Mouse (Mus musculus) stomach, embryonic 15.5 days (tissue): ENCODE measurements around the gene Egfl8. TPM values are rescaled to one million over a fixed set of nuclear protein-coding genes. Genes with fewer than 3 reads are reported as not detected.
A peak's percentile ranks its signal among the peaks of the same experiment; 100 is the strongest.

ENCODE experiments used
- ATAC-seq: fragments of 200-750 bp; cut with Nextera tagmentation; 2 replicates; pipeline ENCODE4 v1.8.0; 2017; ENCODE audit warnings: low read depth, moderate number of reproducible peaks, moderate TSS enrichment; ENCODE audit not compliant: insufficient read depth, low FRiP score
- H3K27ac ChIP-seq: fragments of 300-500 bp; sonication (generic); 2 replicates; pipeline ENCODE4 v1.5.1; 2015; ENCODE audit warnings: mild to moderate bottlenecking, inconsistent platforms
- H3K27me3 ChIP-seq: fragments of 300-500 bp; sonication (generic); replicated peaks from 2 replicates; pipeline ENCODE4 v1.6.1; 2015; ENCODE audit warnings: inconsistent platforms
- H3K36me3 ChIP-seq: fragments of 300-500 bp; sonication (generic); 2 replicates; pipeline ENCODE4 v1.6.1; 2015; ENCODE audit warnings: inconsistent platforms
- H3K4me1 ChIP-seq: fragments of 300-500 bp; sonication (generic); 2 replicates; pipeline ENCODE4 v1.6.1; 2015; ENCODE audit warnings: inconsistent platforms
- H3K4me2 ChIP-seq: fragments of 300-500 bp; sonication (generic); 2 replicates; pipeline ENCODE4 v1.6.1; 2015; ENCODE audit warnings: mild to moderate bottlenecking, inconsistent platforms
- H3K4me3 ChIP-seq: fragments of 300-500 bp; sonication (generic); replicated peaks from 2 replicates; pipeline ENCODE4 v1.5.1; 2015; ENCODE audit warnings: inconsistent platforms
- H3K9ac ChIP-seq: fragments of 300-500 bp; sonication (generic); 2 replicates; pipeline ENCODE4 v1.6.1; 2015; ENCODE audit warnings: inconsistent platforms
- H3K9me3 ChIP-seq: fragments of 300-500 bp; sonication (generic); 2 replicates; pipeline ENCODE4 v1.6.1; 2016; ENCODE audit warnings: inconsistent platforms
- WGBS: fragments of 180-500 bp; shearing (Covaris S2); methylation state at CpG from one replicate; pipeline ENCODE4 v1.1.7; 2015; 5-methylcytosine and 5-hydroxymethylcytosine counted together
- polyA plus RNA-seq: library from polyadenylated mRNA; unstranded; fragments of >200 nt; fragmentation: Nextera tagmentation; extraction: Ambion mirVana; gene quantifications from 2 replicates; pipeline ENCODE4 v1.2.1, GENCODE M21; 2015

Egfl8 gene
- polyA plus RNA-seq, 1 experiment from 2014 or later = 3.7 TPM

GRCm38 (mm10) chr17:34656666-34657065, 40.9 kb upstream of the Egfl8 start:
- Histone ChIP-seq H3K9me3 (no peaks in the 10 kb centered on the region), H3K27ac (peak overlapping the region; percentile 83; the same call in 1 of the 2 replicates), H3K4me3 (no peak overlapping the region), H3K27me3 (peaks cover 8% of the 10 kb centered on the region; the same call in 1 of the 2 replicates), H3K9ac (no peak overlapping the region), H3K4me2 (no peak overlapping the region), H3K36me3 (peaks cover 10% of the 10 kb centered on the region), H3K4me1 (peaks cover 42% of the 10 kb centered on the region)
- no peak for ATAC-seq
- WGBS = 46% methylated on average over 8 of the region's 8 CpGs

GRCm38 (mm10) chr17:34655581-34655991, 39.8 kb upstream of the Egfl8 start:
- peak; percentile 74 for ATAC-seq
- Histone ChIP-seq H3K4me2 (no peak overlapping the region), H3K9me3 (no peaks in the 10 kb centered on the region), H3K27me3 (peaks cover 8% of the 10 kb centered on the region; the same call in 1 of the 2 replicates), H3K4me3 (no peak overlapping the region), H3K27ac (peak overlapping the region; percentile 83), H3K9ac (no peak overlapping the region), H3K4me1 (peaks cover 31% of the 10 kb centered on the region), H3K36me3 (peaks cover 16% of the 10 kb centered on the region)
- 26% methylated on average over 4 of the region's 4 CpGs for WGBS

GRCm38 (mm10) chr17:34655160-34655559, 39.4 kb upstream of the Egfl8 start:
- 43% methylated on average over 7 of the region's 7 CpGs for WGBS
- no peaks in the 10 kb centered on the region for H3K9me3 ChIP-seq
- ATAC-seq = peak; percentile 4; the same call in 1 of the 2 replicates
- H3K4me3 ChIP-seq = no peak overlapping the region
- H3K27ac ChIP-seq = peak overlapping the region; percentile 83
- H3K36me3 ChIP-seq = peaks cover 16% of the 10 kb centered on the region
- no peak overlapping the region for H3K4me2 ChIP-seq
- no peak overlapping the region for H3K9ac ChIP-seq
- H3K4me1 ChIP-seq = peaks cover 27% of the 10 kb centered on the region
- peaks cover 4% of the 10 kb centered on the region; the same call in 1 of the 2 replicates for H3K27me3 ChIP-seq

- Histone ChIP-seq H3K27ac (peak overlapping the region; percentile 83), H3K4me2 (no peak overlapping the region), H3K9ac (no peak overlapping the region), H3K9me3 (no peaks in the 10 kb centered on the region), H3K4me1 (peaks cover 23% of the 10 kb centered on the region), H3K27me3 (no peaks in the 10 kb centered on the region), H3K4me3 (no peak overlapping the region), H3K36me3 (peaks cover 16% of the 10 kb centered on the region)
- WGBS = 95% methylated on average over 13 of the region's 13 CpGs
- ATAC-seq = no peak
Observed at GRCm38 (mm10) chr17:34654392-34654791, 38.6 kb upstream of the Egfl8 start.

- H3K27me3 ChIP-seq = no peaks in the 10 kb centered on the region
- no peak overlapping the region for H3K9ac ChIP-seq
- no peak overlapping the region for H3K27ac ChIP-seq
- 59% methylated on average over 9 of the region's 9 CpGs for WGBS
- H3K4me1 ChIP-seq = peaks cover 23% of the 10 kb centered on the region
- H3K9me3 ChIP-seq = no peaks in the 10 kb centered on the region
- no peak overlapping the region for H3K4me2 ChIP-seq
- no peak overlapping the region for H3K4me3 ChIP-seq
- peaks cover 16% of the 10 kb centered on the region for H3K36me3 ChIP-seq
- ATAC-seq = no peak
Observed at GRCm38 (mm10) chr17:34653746-34654285, 38.0 kb upstream of the Egfl8 start.

GRCm38 (mm10) chr17:34652985-34653384, 37.2 kb upstream of the Egfl8 start:
- no peak overlapping the region for H3K4me2 ChIP-seq
- H3K27me3 ChIP-seq = no peaks in the 10 kb centered on the region
- WGBS = 86% methylated on average over 8 of the region's 8 CpGs
- H3K4me1 ChIP-seq = peaks cover 29% of the 10 kb centered on the region
- no peak overlapping the region for H3K4me3 ChIP-seq
- H3K9me3 ChIP-seq = no peaks in the 10 kb centered on the region
- no peak overlapping the region for H3K27ac ChIP-seq
- H3K9ac ChIP-seq = no peak overlapping the region
- no peak for ATAC-seq
- peaks cover 16% of the 10 kb centered on the region for H3K36me3 ChIP-seq

GRCm38 (mm10) chr17:34652546-34652945, 36.8 kb upstream of the Egfl8 start:
- no peak overlapping the region for H3K4me3 ChIP-seq
- no peak overlapping the region for H3K4me2 ChIP-seq
- no peak for ATAC-seq
- no peak overlapping the region for H3K27ac ChIP-seq
- peaks cover 33% of the 10 kb centered on the region for H3K4me1 ChIP-seq
- H3K9ac ChIP-seq = no peak overlapping the region
- H3K27me3 ChIP-seq = no peaks in the 10 kb centered on the region
- 85% methylated on average over 10 of the region's 10 CpGs for WGBS
- no peaks in the 10 kb centered on the region for H3K9me3 ChIP-seq
- peaks cover 16% of the 10 kb centered on the region for H3K36me3 ChIP-seq

GRCm38 (mm10) chr17:34651507-34652221, 35.9 kb upstream of the Egfl8 start:
- no peak for ATAC-seq
- Histone ChIP-seq H3K27ac (no peak overlapping the region), H3K36me3 (peaks cover 16% of the 10 kb centered on the region), H3K27me3 (no peaks in the 10 kb centered on the region), H3K9me3 (no peaks in the 10 kb centered on the region), H3K9ac (no peak overlapping the region), H3K4me1 (peaks cover 33% of the 10 kb centered on the region), H3K4me3 (no peak overlapping the region), H3K4me2 (no peak overlapping the region)
- WGBS = 46% methylated on average over 19 of the region's 19 CpGs

GRCm38 (mm10) chr17:34650781-34651180, 35.0 kb upstream of the Egfl8 start:
- 92% methylated on average over 14 of the region's 14 CpGs for WGBS

GRCm38 (mm10) chr17:34649106-34649864, 33.5 kb upstream of the Egfl8 start:
- Histone ChIP-seq H3K36me3 (peaks cover 16% of the 10 kb centered on the region), H3K9ac (no peak overlapping the region)
- WGBS = 81% methylated on average over 18 of the region's 18 CpGs

More at GRCm38 (mm10) chr17:34650781-34651180, 35.0 kb upstream of the Egfl8 start:
- Histone ChIP-seq H3K4me2 (no peak overlapping the region), H3K9me3 (no peaks in the 10 kb centered on the region), H3K27me3 (no peaks in the 10 kb centered on the region), H3K4me3 (no peak overlapping the region), H3K36me3 (peaks cover 16% of the 10 kb centered on the region), H3K9ac (no peak overlapping the region), H3K27ac (no peak overlapping the region), H3K4me1 (peaks cover 36% of the 10 kb centered on the region)
- no peak for ATAC-seq

GRCm38 (mm10) chr17:34648141-34648890, 32.5 kb upstream of the Egfl8 start:
- Histone ChIP-seq H3K9ac (peak overlapping the region; percentile 79; the same call in 1 of the 2 replicates), H3K27ac (no peak overlapping the region), H3K4me1 (peaks cover 26% of the 10 kb centered on the region), H3K9me3 (no peaks in the 10 kb centered on the region), H3K36me3 (peaks cover 16% of the 10 kb centered on the region), H3K4me3 (peak overlapping the region; percentile 72), H3K4me2 (peak overlapping the region; percentile 85), H3K27me3 (no peaks in the 10 kb centered on the region)
- no peak for ATAC-seq
- WGBS = 78% methylated on average over 16 of the region's 16 CpGs

More at GRCm38 (mm10) chr17:34649106-34649864, 33.5 kb upstream of the Egfl8 start:
- peaks cover 28% of the 10 kb centered on the region for H3K4me1 ChIP-seq
- ATAC-seq = no peak
- no peak overlapping the region for H3K4me2 ChIP-seq
- H3K27ac ChIP-seq = no peak overlapping the region
- no peaks in the 10 kb centered on the region for H3K9me3 ChIP-seq
- no peaks in the 10 kb centered on the region for H3K27me3 ChIP-seq
- H3K4me3 ChIP-seq = no peak overlapping the region
